Mouse (Mus musculus): ENCODE measurements at regions not wholly inside any gene's neighbourhood (a gene's known extent, or its start where the extent isn't known, plus 50 kb on each side); places are given as distances from the start of the nearest gene placed in this dataset.

DNA sequence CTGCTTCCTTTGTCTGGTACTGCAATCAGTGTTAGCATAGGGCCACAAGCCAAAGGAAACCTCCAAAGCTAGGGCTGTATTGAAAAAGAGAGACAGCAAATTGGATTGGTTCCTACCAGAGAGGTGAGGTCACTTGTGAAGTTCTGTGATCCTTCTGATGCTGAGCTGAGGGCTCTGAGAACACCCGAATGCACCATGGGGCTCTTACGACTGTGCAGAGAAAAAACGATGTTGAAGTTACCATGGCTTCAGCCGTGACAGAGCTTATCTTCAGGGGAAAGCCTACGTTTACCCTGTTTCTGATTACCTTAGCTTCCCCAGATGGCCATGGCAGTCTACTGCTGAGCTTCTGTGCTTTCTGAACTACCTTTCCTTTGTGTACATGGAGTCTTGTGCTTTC lies 53.9 kb upstream of the Fmo9 start:
- intact Hi-C loops (cut with DNase I), result loop anchor here (5.0 to 10.0 kb wide), 2 partner anchors 299 to 477 kb away; no protein-coding TSS in a partner anchor
- no peak for DNase-seq

DNA sequence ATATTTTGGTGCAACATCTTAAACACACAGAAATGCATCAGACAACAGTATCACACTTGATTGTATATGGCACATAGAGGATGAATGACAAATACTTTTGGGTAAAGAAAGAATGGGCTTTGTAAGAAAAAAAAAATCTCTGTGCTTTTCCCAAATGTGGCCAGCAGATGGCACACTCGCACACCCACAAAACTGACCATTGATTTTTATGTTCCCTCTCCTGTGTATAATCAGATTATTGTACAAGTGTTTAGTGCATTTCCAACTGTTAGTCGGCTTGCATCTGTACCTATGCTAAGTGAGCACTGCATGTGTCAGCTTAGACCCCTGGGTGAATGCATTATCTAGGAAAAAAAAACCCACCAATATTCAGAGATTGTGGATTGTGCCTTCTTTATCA lies 56.4 kb upstream of the Fmo9 start:
- intact Hi-C loops (cut with DNase I), result loop anchor here (5.0 to 10.0 kb wide), 2 partner anchors 297 to 474 kb away; no protein-coding TSS in a partner anchor
- DNase-seq, result no peak

DNA sequence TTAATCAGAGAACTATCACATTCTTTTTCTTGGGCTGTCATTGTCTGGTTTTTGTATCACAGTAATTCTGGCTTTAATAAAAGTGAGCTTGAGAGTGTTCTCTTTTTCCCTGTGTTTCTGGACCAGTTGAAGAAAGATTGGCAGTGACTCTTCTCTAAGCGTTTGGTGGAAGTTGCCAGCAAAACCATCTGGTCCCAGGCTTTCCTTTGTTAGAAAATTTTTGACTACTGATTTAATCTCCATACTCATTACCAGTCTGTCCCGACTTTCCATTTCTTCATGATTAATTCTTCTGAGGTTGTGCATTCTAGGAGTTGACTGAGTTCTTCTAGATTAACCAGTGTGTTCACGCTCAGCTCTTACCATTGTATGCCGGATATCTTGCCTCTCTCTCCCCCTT lies 68.6 kb upstream of the Fmo9 start:
- DNase-seq, result no peak
- intact Hi-C loops (cut with DNase I), result no loop called here

DNA sequence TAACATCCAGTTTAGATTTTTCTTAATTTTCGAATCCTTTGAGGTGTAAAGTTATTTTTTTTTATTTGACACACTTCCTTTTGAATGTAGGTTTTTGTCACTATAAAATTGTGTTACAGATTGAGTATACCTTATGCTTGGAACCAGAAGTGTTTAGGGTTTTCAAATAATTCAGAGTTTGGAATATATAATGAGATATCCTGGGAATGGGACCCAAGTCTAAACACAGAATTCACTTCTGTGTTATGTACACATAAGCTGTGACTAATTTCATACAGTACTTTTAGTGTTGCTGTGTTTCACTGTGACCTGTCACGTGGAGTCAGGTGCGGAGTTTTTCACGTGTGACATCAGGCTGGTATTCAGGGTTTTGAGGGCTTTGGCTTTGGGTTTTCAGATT lies 69.1 kb upstream of the Fmo9 start:
- intact Hi-C loops (cut with DNase I), result no loop called here
- DNase-seq, result no peak

DNA sequence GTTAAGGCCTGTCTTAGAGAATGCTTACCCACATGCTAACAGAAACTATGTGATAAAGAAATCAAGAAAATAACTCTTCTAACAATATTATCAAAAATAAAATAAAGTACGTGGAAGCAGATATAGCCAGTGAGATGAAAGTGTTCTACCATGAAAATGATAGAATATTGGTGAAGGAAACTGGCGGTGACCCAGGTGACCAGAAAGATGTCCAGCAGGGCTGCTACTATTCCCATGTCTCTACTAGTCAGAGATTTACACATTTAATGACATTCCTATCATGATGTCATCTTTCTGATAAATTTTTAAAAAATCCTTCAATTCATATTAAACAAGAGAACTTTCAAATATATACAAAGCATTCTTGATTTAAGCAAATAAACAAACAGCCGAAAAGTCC lies 69.8 kb upstream of the Fmo9 start:
- DNase-seq, result no peak
- intact Hi-C loops (cut with DNase I), result no loop called here

DNA sequence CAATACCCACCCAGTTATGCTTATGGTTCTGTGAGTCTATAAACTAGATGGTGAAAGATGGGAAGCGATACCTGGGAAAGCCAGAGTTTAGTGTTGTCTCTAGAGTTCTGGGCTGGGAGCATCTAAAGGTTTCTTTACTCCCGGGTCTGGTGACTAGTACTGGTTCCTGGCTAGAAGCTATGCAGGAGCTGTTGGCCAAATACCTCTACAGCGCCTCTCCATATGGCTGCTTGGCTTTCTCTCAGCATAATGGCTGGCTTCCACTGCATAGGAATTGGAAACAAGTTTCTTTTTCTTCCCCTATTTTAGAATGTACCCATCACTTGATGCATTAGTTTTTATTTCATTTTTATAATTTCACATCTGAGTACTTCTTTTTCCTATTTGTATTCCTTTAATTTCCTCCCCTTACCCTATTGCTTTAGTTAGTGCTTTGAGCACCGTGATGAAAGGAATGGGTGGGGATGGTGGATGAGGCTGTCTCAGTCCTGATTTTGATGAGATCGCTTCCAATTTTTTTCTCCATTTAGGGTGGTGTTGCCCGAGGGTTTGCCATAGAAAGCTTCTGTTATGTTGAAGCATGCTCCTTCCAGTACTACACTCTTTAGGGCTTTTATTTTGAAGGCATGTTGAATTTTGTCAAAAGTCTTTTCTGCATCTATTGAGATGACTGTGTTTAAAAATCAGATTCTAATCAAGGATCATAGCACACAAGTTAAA lies 71.5 kb upstream of the Fmo9 start:
- intact Hi-C loops (cut with DNase I), result no loop called here
- no peak for DNase-seq

DNA sequence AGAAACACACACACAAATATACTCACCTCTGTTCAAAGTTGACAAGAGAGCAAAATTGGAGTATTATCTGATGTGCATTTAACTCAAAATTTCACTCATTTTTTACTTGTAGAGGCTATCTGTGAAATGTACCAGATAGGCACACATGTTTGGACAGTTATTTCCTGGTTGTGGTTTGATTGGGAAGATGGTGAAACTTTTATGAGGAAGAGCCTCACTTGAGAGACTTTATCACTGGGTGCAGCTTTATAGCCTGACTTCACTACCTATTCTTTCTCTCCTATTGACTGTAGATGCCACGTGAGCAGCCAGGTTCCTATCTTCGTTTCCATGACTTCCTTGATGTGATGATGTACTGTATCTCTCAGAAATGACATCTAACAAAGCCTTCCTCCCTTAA lies 77.3 kb upstream of the Fmo9 start:
- intact Hi-C loops (cut with DNase I), result no loop called here
- no peak for DNase-seq

DNA sequence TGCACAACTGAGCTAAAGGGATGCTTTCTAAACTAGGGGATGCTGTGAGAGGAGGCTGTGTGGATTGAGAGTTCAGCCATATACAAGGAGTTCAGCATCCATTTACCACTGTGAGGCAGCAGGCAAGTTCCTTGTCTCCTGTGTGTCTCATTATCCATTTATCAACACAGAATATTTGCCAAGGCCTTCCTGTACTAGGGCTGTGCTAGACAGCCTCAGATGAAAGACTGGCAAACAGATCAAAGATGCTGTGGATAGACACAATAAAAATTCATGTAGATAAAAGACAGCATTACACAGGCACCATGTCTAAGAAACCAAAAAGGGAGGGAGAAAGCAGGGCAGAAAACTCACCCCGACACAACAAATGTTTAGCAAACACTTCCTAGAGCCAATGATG lies 91.5 kb upstream of the Fmo9 start:
- no peak for DNase-seq
- intact Hi-C loops (cut with DNase I), result no loop called here

DNA sequence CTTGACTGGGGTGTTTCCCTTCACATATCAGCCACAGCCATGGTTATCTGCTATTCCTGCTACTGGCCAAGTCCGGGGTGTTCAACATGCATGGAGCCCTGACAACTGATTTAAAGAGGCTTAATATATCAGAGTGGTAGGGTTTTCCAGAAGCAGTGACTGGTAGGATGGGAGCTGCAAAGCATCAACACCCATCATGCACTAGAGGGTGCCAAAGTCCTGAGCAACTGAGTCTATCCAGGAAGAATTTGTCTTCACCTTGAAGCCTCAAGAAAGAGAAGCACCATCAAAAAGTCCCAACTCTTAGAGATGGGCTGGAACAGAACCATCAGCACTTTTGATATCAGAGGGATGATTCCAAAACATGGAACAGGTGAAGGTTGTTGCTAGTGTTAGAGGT lies 100.5 kb upstream of the Fmo9 start:
- DNase-seq, result no peak
- intact Hi-C loops (cut with DNase I), result loop anchor here (2.0 to 5.0 kb wide), 2 partner anchors 250 to 431 kb away; no protein-coding TSS in a partner anchor

DNA sequence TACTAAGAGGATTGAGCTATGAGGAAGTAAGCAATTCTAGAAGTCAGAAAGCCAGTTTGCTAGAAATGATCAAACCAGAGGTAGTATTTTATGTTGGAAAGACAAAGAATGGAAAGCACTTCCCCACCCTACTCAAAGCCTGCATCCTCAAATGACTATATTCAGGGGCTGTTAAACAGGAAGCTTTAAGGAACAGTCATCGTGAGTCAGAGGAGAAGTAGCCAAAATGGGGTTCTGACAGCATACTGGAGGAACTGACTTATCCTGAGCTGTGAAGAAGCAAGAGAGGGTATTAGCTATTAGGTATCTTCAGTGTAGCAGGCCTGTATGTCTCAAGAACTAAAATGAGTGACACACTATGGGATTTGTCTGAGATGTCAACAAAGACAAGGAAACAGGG lies 106.3 kb upstream of the Fmo9 start:
- intact Hi-C loops (cut with DNase I), result no loop called here
- DNase-seq, result no peak

DNA sequence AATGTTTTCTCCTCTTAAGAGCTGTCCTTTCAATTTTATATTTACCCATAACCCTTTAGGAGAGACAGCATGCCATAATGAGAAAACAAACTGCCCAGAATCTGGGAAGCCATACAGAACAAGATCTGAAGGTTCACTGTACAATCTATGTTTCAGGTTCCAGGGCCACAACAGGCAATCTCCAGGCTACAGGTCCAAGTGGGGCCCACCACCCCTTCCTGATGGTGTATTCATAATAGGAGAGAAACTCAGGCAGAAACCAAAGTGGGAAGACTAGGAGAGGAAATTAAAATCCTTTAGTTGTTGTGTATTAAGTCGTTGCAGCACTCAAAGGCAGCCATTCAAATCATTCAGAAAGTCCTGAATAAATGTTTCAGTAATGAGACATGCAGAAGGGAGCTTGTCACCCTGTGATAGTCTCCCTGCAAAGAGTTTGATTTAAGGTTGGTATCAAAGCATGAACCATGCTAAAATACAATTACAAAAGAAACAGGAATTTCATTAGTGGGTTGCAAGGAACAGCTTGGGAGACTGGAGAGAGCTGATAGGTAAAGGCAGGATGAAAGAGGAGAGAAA lies 107.3 kb upstream of the Fmo9 start:
- DNase-seq, result no peak
- intact Hi-C loops (cut with DNase I), result no loop called here

DNA sequence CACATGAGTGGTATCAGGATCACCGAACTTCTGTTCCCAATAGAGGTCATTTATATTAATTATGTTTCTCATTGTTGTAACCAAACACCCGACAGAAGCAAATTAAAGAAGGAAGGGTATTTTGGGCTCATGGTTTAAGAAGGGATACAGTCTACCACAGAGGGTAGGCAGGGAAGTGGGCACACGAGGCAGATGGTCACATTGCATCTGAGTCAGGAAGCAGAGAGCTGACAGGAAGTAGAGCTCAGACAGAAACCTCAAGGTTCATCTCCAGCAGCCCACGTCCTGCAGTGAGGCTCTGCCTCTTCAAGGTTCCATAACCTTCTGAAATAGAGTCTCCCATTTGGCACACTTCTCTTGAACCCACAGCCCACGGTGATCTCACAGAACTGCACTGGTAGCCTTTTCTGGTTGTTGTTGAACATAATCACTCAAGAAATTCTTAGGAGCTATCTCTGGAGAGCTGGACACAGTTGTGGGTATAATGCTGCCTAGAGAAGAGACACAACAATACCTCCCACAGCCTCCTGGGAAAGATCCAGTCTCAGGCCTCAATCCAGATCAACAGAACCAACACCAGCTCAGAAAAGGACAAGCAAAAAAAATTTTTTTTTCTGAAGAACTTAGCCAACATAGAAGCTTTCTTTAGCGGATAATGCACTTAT lies 111.5 kb upstream of the Fmo9 start:
- intact Hi-C loops (cut with DNase I), result no loop called here
- DNase-seq, result no peak

DNA sequence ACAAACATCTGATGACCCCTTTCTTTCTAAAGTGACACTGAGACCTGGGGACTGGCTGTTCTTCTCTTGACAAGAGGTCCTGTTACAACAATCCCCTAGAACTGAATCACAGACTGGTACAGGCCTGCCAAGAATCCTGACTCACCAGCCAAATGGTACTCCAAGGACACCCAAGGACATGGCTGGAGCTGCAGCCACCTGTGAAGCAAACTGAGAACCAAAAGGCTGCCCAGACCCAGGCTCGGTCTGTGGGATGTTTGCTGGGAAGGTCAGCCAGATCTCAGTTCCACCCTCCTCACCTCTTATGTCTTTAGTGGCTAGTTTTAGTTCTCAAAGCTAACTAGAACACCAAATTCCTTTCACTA lies 112.1 kb upstream of the Fmo9 start:
- DNase-seq, result no peak
- intact Hi-C loops (cut with DNase I), result no loop called here

DNA sequence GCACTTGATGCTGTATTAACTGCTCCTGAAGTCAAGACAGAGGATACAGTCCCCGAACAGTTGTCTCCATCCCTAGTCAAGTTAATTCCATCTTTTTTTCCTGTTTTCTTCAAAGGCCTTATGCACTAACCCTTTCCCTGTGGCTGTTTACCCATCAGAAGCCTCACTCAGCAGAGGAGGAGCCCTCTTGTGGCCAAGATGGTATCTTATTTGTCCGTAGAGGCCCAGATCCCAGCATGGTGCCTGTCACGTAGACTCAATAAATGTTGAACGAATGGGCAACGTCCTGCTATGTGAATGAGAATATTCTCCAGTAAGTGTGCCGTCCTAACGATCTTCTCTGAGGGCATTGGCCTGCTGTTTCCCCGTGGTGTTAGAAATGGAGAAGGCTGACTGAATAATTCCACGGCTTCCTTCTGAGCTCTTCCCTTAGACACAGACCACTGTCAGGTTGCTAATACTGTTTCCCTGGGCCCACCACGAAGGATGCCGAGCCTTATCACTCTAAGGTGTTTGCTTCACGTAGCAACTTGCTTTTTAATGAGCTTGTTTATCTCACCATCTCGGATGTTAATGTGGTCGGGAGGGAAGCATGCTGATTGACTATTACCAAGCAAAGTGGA lies 113.1 kb upstream of the Fmo9 start:
- DNase-seq, result no peak
- intact Hi-C loops (cut with DNase I), result no loop called here

DNA sequence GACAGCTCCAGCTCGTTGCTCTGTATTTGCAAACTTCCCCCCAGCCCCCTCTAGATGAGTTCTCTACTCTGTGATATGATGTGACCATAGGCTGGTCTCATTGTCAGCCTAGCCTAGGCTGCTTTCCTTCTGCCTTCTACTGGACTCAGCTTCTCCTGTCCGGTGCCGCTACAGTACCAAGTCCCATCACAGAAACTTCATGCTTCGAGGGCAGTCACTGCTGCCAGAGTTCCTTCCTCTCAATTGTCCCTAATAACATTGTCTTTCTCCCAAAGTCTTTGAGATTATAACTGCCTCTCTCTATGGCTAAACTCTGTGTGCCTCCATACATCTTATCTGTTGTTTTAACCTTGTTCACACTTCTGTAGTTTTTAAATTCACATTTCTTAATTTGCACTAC lies 114.0 kb upstream of the Fmo9 start:
- intact Hi-C loops (cut with DNase I), result no loop called here
- DNase-seq, result no peak

DNA sequence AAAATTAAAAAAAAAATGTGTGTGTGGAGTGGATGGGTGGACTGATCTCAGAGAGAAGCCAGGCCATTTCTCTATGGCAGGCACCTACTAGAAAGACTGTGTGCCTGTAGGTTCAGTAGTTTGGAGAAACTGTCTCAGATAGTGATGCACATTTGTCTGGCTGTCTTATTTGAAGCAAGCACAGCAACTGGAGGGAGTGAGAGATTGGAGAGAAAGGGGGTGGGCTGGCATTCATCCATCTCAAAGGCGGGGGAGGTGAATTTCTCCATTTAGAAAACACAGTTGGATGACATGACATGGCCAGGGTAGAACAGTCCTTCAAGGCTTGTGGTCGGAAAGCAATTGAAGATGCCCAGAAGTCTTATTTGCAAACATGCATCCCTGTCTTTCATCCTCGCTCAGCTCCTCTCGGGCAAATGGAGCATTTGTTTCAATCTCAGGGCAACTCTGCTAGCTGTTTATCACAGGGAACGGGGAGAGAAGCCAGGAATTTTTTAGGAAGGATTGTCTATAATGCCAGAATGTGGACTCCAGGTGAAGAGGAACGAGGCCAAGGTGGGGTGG lies 114.8 kb upstream of the Fmo9 start:
- intact Hi-C loops (cut with DNase I), result no loop called here
- no peak for DNase-seq

DNA sequence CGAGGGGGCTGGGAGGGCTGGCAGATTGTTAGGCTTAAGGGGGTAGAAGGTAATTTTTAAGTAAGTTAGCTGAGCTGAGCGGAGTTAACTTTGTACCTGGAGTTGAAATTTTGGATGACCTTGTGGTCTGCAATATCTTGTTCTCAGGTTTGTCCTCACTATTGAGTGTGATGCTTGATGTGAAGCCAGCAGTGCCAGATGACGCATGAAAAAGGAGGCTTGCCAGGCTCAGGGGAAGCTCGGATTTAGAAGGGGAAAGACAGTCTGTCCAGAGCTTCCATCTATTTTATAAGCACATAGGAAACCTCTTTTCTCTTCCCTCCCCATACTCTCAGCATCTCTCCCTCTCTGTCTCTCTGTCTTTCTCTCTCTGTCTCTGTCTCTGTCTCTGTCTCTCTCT lies 115.3 kb upstream of the Fmo9 start:
- intact Hi-C loops (cut with DNase I), result no loop called here
- no peak for DNase-seq

DNA sequence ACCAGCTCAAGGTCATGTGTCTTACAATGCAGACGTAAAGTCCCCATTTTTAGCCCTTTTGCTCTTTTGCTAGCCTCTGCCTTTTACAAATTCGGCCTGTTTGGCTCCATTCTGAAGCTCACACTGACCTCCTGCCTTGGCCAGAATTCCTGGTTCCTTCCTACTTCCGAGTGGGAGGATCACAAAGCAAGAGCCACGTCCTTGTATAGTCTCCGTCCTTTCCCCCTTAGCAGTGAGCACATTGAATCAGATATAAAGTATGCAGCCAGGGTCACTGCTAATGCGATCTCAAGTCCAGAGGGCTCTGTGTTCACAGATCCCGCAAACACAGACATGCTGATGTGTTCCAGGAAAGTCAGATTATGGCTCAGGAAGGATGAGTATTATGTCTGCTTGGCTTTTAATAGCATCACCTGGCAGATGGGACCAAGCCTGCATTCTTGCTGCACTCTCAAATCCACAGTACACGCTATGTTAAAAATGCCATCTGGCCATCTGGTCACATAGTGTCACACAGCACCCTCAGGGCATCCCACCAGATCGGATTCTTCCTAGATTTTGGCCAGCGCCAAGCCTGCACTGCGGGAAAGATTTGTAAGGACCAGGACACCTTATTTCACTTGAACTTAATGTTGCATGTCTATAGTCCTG lies 119.4 kb upstream of the Fmo9 start:
- DNase-seq, result no peak
- intact Hi-C loops (cut with DNase I), result no loop called here

DNA sequence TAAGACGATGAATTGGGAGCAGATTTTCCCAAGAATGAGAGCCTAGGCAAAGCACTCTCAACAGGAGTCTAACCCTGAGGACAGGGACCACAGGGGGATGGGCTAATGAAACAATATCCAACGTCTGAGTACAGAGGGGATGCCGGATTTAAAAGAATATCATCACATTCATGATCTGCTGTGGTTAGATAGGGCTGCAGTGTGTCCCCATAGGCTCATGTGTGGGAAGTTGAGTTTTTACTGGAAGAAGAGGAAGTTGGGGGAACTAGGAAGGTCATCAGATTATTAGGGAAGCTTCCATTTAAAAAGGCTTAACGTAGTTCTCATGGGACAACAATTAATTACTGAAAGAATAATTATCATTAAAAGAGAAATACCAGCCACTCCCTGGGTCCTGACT lies 120.3 kb upstream of the Fmo9 start:
- intact Hi-C loops (cut with DNase I), result no loop called here
- no peak for DNase-seq

DNA sequence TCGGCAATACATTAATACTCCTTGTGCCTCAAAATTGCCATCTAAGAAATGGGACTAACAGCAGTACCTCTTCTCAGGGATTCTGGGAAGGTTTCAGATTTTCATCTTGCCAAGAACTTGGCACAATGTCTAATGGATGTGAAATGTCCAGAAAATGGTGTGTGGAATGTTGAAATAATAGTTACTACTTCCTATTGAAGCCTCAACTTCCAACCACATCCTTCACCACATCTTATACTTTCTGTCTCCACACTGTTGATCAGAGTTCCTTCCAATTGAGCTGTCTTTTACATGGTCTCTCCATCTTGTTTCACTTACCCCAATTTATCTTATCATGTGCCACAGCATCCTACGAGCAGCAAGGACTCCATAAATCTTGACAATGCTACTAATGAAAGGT lies 122.3 kb upstream of the Fmo9 start:
- DNase-seq, result no peak
- intact Hi-C loops (cut with DNase I), result no loop called here

DNA sequence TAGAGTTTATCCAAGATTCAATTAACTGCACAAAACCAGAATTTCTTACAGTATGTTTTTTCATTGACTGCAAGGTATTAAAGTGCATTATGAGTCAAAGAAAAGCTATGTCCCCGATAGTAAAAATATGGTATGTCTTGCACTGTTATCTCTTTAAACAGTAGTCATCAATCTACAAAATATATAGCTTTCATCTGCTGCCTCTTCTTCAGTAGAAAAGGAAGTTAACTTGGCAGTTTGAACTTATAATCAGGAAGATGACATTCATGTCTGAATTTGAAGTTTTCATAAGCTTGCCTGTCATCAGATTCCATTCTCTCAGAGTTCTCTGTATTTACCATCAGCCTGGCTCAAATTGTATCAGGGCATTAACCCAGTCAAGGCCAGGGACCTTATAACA lies 122.7 kb upstream of the Fmo9 start:
- DNase-seq, result no peak
- intact Hi-C loops (cut with DNase I), result no loop called here
